Mouse (Mus musculus): ENCODE results near the gene Aire. TPM values are rescaled to one million over a fixed set of nuclear protein-coding genes. Genes with fewer than 3 reads are reported as not detected.

Gene Aire
- polyA plus RNA-seq, 1 experiment: not detected

- no peak overlapping the region for H3K27ac ChIP-seq (ENCODE audit: insufficient read depth, low read depth, low read length)
- TF ChIP-seq POLR2A (IDR thresholded peaks at IDR 0.05; ENCODE audit: borderline replicate concordance, low read depth, low read length): no peak
- TF ChIP-seq CTCF (IDR thresholded peaks at IDR 0.05; ENCODE audit: low read depth, low read length): no peak
These were observed 47.8 kb downstream of the Aire start for GRCm38 (mm10) chr10:77995639-77996038.

GRCm38 (mm10) chr10:77985775-77986174, 57.6 kb downstream of the Aire start:
- TF ChIP-seq CTCF (IDR thresholded peaks at IDR 0.05; ENCODE audit: low read depth, low read length) (no peak), POLR2A (IDR thresholded peaks at IDR 0.05; ENCODE audit: borderline replicate concordance, low read depth, low read length) (no peak)
- Histone ChIP-seq H3K4me3 (ENCODE audit: insufficient read depth, low read length) (no peak overlapping the region), H3K4me1 (ENCODE audit: control insufficient read depth, insufficient read depth, low read length) (no peaks in the 10 kb centered on the region), H3K27ac (ENCODE audit: insufficient read depth, low read depth, low read length) (no peak overlapping the region)

More at GRCm38 (mm10) chr10:77995639-77996038, 47.8 kb downstream of the Aire start:
- H3K4me3 ChIP-seq (ENCODE audit: insufficient read depth, low read length): no peak overlapping the region
- no peaks in the 10 kb centered on the region for H3K4me1 ChIP-seq (ENCODE audit: control insufficient read depth, insufficient read depth, low read length)

GRCm38 (mm10) chr10:77984660-77985059, 58.8 kb downstream of the Aire start:
- no peak overlapping the region for H3K4me3 ChIP-seq (ENCODE audit: insufficient read depth, low read length)
- H3K4me1 ChIP-seq (ENCODE audit: control insufficient read depth, insufficient read depth, low read length): no peaks in the 10 kb centered on the region
- no peak for TF ChIP-seq POLR2A (IDR thresholded peaks at IDR 0.05; ENCODE audit: borderline replicate concordance, low read depth, low read length)
- peak; percentile 62 for TF ChIP-seq CTCF (IDR thresholded peaks at IDR 0.05; ENCODE audit: low read depth, low read length)
- no peak overlapping the region for H3K27ac ChIP-seq (ENCODE audit: insufficient read depth, low read depth, low read length)

Other genes with a start within 250 kb of the Aire start
- gene Gm9639, start 248.5 kb downstream of the Aire start, polyA plus RNA-seq (2012; ENCODE audit: insufficient read depth, insufficient read length, missing spikeins): not detected in 2 replicates
- not detected in 2 replicates for gene Gm19668, start 244.5 kb downstream of the Aire start, polyA plus RNA-seq (2012; ENCODE audit: insufficient read depth, insufficient read length, missing spikeins)
- not detected in 2 replicates for gene Gm9507, start 231.8 kb downstream of the Aire start, polyA plus RNA-seq (2012; ENCODE audit: insufficient read depth, insufficient read length, missing spikeins)
- not detected in 2 replicates for gene Gm2696, start 228.9 kb downstream of the Aire start, polyA plus RNA-seq (2012; ENCODE audit: insufficient read depth, insufficient read length, missing spikeins)
- not detected in 2 replicates for gene Krtap10-4, start 216.5 kb downstream of the Aire start, polyA plus RNA-seq (2012; ENCODE audit: insufficient read depth, insufficient read length, missing spikeins)
- not detected in 2 replicates for gene Krtap10-10, start 207.7 kb downstream of the Aire start, polyA plus RNA-seq (2012; ENCODE audit: insufficient read depth, insufficient read length, missing spikeins)
- not detected in 2 replicates for gene Gm36176, start 196.8 kb downstream of the Aire start, polyA plus RNA-seq (2012; ENCODE audit: insufficient read depth, insufficient read length, missing spikeins)
- not detected in 2 replicates for gene Gm10318, start 190.8 kb downstream of the Aire start, polyA plus RNA-seq (2012; ENCODE audit: insufficient read depth, insufficient read length, missing spikeins)
- gene Gm3285, start 181.6 kb downstream of the Aire start, polyA plus RNA-seq (2012; ENCODE audit: insufficient read depth, insufficient read length, missing spikeins): not detected in 2 replicates
- 0.19 TPM in 1 of 2 replicates, not detected in the other for gene Lrrc3, start 141.1 kb downstream of the Aire start, polyA plus RNA-seq (2012; ENCODE audit: insufficient read depth, insufficient read length, missing spikeins)
- gene Trpm2, start 73.0 kb downstream of the Aire start, polyA plus RNA-seq (2012; ENCODE audit: insufficient read depth, insufficient read length, missing spikeins): 8.6 and 13.8 TPM in 2 replicates
- gene 1810043G02Rik, start 65.1 kb downstream of the Aire start, polyA plus RNA-seq (2012; ENCODE audit: insufficient read depth, insufficient read length, missing spikeins): 12.4 and 13.6 TPM in 2 replicates
- gene Pfkl, start 33.5 kb downstream of the Aire start, polyA plus RNA-seq (2012; ENCODE audit: insufficient read depth, insufficient read length, missing spikeins): 24.1 and 32.1 TPM in 2 replicates
- gene Dnmt3l, start 1.7 kb downstream of the Aire start, polyA plus RNA-seq (2012; ENCODE audit: insufficient read depth, insufficient read length, missing spikeins): 1.5 and 2.2 TPM in 2 replicates
- 18.6 and 20.8 TPM in 2 replicates for gene Icosl, start 25.7 kb upstream of the Aire start, polyA plus RNA-seq (2012; ENCODE audit: insufficient read depth, insufficient read length, missing spikeins)
- gene D10Jhu81e, start 126.2 kb upstream of the Aire start, polyA plus RNA-seq (2012; ENCODE audit: insufficient read depth, insufficient read length, missing spikeins): 31.2 and 33.4 TPM in 2 replicates
- gene Pwp2, start 141.5 kb upstream of the Aire start, polyA plus RNA-seq (2012; ENCODE audit: insufficient read depth, insufficient read length, missing spikeins): 3.7 and 4.5 TPM in 2 replicates
- gene Trappc10, start 201.0 kb upstream of the Aire start, polyA plus RNA-seq (2012; ENCODE audit: insufficient read depth, insufficient read length, missing spikeins): 25.2 and 29.6 TPM in 2 replicates